ENCODE assay signal across 14 mouse cellular contexts in the genomic region with DNA sequence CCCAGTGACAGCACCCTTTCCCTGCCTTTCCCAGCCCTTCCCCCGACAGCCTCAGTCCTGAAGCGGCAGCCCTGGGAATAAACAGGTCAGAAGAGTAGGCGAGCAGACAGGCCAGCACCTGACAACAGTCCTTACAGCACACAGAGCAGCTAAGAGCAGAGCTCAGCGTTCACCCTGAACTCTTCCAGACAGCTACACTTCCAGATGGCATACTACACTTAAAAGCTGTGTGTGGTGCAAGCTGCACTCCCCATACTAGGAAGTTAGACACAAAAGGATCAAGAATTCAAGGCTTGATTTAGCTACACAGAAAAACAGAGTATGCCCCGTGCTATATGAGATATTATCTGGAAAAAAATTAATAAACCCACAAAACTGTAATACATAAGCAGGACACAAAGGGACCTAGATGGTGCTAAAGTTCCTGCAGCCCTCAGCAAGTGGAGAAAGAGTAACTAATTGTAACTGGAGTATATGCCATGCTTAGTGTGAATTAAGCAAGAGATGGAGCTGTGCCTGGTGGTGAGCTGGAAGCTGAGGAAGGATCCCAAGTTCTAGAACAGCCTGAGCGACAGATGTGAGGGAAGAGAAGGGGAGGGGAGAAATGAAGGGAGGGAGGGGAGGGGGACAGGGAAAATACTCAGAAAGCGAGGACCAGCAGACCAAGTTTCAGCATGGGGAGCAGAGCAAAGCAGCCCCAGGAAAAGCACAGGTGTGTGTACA. TPM values are rescaled to one million over a fixed set of nuclear protein-coding genes. Genes with fewer than 3 reads are reported as not detected.
"Had no signal": no experiment of that assay in that cellular context is flagged by ENCODE, and none has a peak within 500 bp of the region (broad histone marks: within the 10 kb centered on the region; RNA-seq: fewer than 3 reads in every experiment).

No protein-coding gene starts in this region.

- H3K9ac ChIP-seq: kidney, embryonic 15.5 days; liver, embryonic 13.5 days; midbrain, embryonic 12.5 days; neural tube, embryonic 13.5 days; stomach, embryonic 15.5 days had no signal

- H3K36me3 ChIP-seq: kidney, embryonic 15.5 days; liver, embryonic 13.5 days; midbrain, embryonic 12.5 days; neural tube, embryonic 13.5 days; stomach, embryonic 15.5 days had no signal

- H3K4me1 ChIP-seq: kidney, embryonic 15.5 days; liver, embryonic 13.5 days; midbrain, embryonic 12.5 days; neural tube, embryonic 13.5 days; stomach, embryonic 15.5 days had no signal

- H3K9me3 ChIP-seq: kidney, embryonic 15.5 days; liver, embryonic 13.5 days; midbrain, embryonic 12.5 days; neural tube, embryonic 13.5 days; stomach, embryonic 15.5 days had no signal

- H3K27ac ChIP-seq: kidney, embryonic 15.5 days; liver, embryonic 13.5 days; midbrain, embryonic 12.5 days; neural tube, embryonic 13.5 days; stomach, embryonic 15.5 days had no signal

- DNase-seq: liver, embryonic 13.5 days; right cerebral cortex, postnatal 25 days had no signal

- H3K4me3 ChIP-seq: kidney, embryonic 15.5 days; liver, embryonic 13.5 days; midbrain, embryonic 12.5 days; myocyte; neural tube, embryonic 13.5 days; stomach, embryonic 15.5 days had no signal

- H3K4me2 ChIP-seq: kidney, embryonic 15.5 days; liver, embryonic 13.5 days; midbrain, embryonic 12.5 days; neural tube, embryonic 13.5 days; stomach, embryonic 15.5 days had no signal

- H3K27me3 ChIP-seq: kidney, embryonic 15.5 days; liver, embryonic 13.5 days; midbrain, embryonic 12.5 days; neural tube, embryonic 13.5 days; stomach, embryonic 15.5 days had no signal

- ATAC-seq: midbrain, embryonic 16.5 days had no signal

RNA-seq across cellular contexts. Expression of gene Ccdc13, which starts 9.8 kb away (rescaled TPM):
- total RNA-seq: liver, adult 2 months; megakaryocyte progenitor cell, adult 5-6 weeks; megakaryocyte-erythroid progenitor cell, adult 5-6 weeks; monocyte, adult 5-6 weeks; neutrophil, adult 5-6 weeks had no signal
- polyA plus RNA-seq: liver, adult 2 months; liver, embryonic 13.5 days; liver, embryonic 16.5 days had no signal

RNA-seq across cellular contexts. Expression of gene Hhatl, which starts 37.1 kb away (rescaled TPM):
- total RNA-seq: liver, adult 2 months; megakaryocyte progenitor cell, adult 5-6 weeks; megakaryocyte-erythroid progenitor cell, adult 5-6 weeks; monocyte, adult 5-6 weeks; neutrophil, adult 5-6 weeks had no signal
- polyA plus RNA-seq: liver, adult 2 months; midbrain, embryonic 12.5 days had no signal

RNA-seq across cellular contexts. Expression of gene Klhl40, which starts 52.0 kb away (rescaled TPM):
- total RNA-seq: megakaryocyte progenitor cell, adult 5-6 weeks; megakaryocyte-erythroid progenitor cell, adult 5-6 weeks; monocyte, adult 5-6 weeks; neutrophil, adult 5-6 weeks had no signal
- polyA plus RNA-seq: liver, adult 2 months had no signal
